Mouse (Mus musculus) C2C12 (cell line): ENCODE data around the gene Agap2.

Source experiments
- CTCF ChIP-seq: IDR thresholded peaks from one replicate; pipeline ENCODE4 v1.5.1; 2011; ENCODE audit not compliant: control insufficient read depth, insufficient read depth, insufficient read length
- FOSL1 ChIP-seq: IDR thresholded peaks from one replicate; pipeline ENCODE4 v1.8.0; 2011; ENCODE audit warnings: mild to moderate bottlenecking, low read length; ENCODE audit not compliant: poor library complexity, insufficient read depth, severe bottlenecking
- MAX ChIP-seq: IDR thresholded peaks from one replicate; pipeline ENCODE4 v1.6.1; 2011; ENCODE audit warnings: mild to moderate bottlenecking, control low read depth

DNA sequence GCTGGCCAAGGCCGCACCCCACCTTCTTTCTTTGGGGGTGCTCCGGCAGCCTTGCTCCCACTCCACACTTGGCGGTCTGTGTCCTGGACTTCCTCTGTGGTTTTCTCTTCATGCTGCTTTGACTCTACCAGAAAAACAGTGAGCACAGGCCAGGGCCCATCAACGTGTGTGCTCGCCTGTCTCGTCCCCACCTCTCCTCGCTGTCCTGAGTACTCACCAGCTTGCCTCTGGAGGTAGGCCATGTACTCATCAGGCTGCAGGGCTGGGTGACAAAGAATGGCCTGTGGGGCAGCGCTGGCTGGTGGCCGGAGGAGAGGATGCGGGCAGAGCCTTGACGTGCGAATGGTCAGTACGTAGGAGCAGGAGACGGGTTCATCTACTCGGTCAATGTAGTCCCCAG, 24.8 kb downstream of the Agap2 start:
- TF ChIP-seq CTCF = no peak
- TF ChIP-seq MAX = no peak
- TF ChIP-seq FOSL1 = no peak
